Comparison of ENCODE assay signal across 8 mouse cellular contexts in genomic region chr11:111066299-111066691, GRCm38 (mm10). TPM values are rescaled to one million over a fixed set of nuclear protein-coding genes. Genes with fewer than 3 reads are reported as not detected.
DNase-seq lines count a peak whose midpoint lies in the region; ATAC-seq and TF ChIP-seq lines count a peak whose summit lies in the region.

No protein-coding gene starts in this region.

- DNase-seq in layer of hippocampus, adult 9-11 months, result peak; percentile 67
- DNase-seq in layer of hippocampus, postnatal 36 days, result no peak
- DNase-seq in embryonic facial prominence, embryonic 14.5 days (ENCODE audit: low spot score), result peak; percentile 67
- DNase-seq in liver, postnatal 0 days, result peak; percentile 15
- no peak for DNase-seq in urinary bladder, postnatal 14 days (ENCODE audit: low spot score)
- DNase-seq in cerebellum, postnatal 4 days (ENCODE audit: low spot score in 2 of 2), result no peak

- 2% methylated on average over 9 of the region's 9 CpGs for WGBS in embryonic facial prominence, embryonic 14.5 days
- WGBS in heart, embryonic 16.5 days, result 0% methylated on average over 9 of the region's 9 CpGs
- WGBS in liver, postnatal 0 days (ENCODE audit: insufficient replicate concordance), result 2% methylated on average over 9 of the region's 9 CpGs
- under 1% methylated on average over 9 of the region's 9 CpGs for WGBS in small intestine, adult 2 months

- peak overlapping the region; percentile 25; the same call in 1 of the 2 replicates for H3K27ac ChIP-seq in embryonic facial prominence, embryonic 14.5 days (replicated peaks; ENCODE audit: low read depth, low read length)
- peak overlapping the region; percentile 91 for H3K27ac ChIP-seq in heart, embryonic 16.5 days (ENCODE audit: low read length)
- 0 out of 2 replicates have a peak overlapping the region, but pooled peaks have one; percentile 23 for H3K27ac ChIP-seq in liver, postnatal 0 days (ENCODE audit: low read depth)
- H3K27ac ChIP-seq in small intestine, adult 2 months (ENCODE audit: insufficient read depth, low read depth, low read length), result peak overlapping the region; percentile 67

- no peak for TF ChIP-seq CTCF in liver, postnatal 0 days (IDR thresholded peaks at IDR 0.05; ENCODE audit: low read depth)
- TF ChIP-seq CTCF in small intestine, adult 2 months (IDR thresholded peaks at IDR 0.05; ENCODE audit: extremely low read depth, insufficient read length, insufficient replicate concordance, low read depth, low read length), result no peak

- H3K4me2 ChIP-seq in embryonic facial prominence, embryonic 14.5 days (ENCODE audit: low read depth, low read length), result peak overlapping the region; percentile 88
- peak overlapping the region; percentile 95 for H3K4me2 ChIP-seq in heart, embryonic 16.5 days (ENCODE audit: low read depth, low read length)
- H3K4me2 ChIP-seq in liver, postnatal 0 days (ENCODE audit: low read depth, low read length), result peak overlapping the region; percentile 93

- no peak for TF ChIP-seq POLR2A in small intestine, adult 2 months (IDR thresholded peaks at IDR 0.05; ENCODE audit: low read depth, low read length)

- 0 out of 2 replicates have a peak, but pooled peaks cover 3% of the 10 kb centered on the region for H3K4me1 ChIP-seq in embryonic facial prominence, embryonic 14.5 days (ENCODE audit: control insufficient read depth, insufficient read depth, low read length)
- H3K4me1 ChIP-seq in heart, embryonic 16.5 days (ENCODE audit: control insufficient read depth, insufficient read depth, low read length), result peaks cover 21% of the 10 kb centered on the region
- peaks cover 6% of the 10 kb centered on the region; the same call in 1 of the 2 replicates for H3K4me1 ChIP-seq in liver, postnatal 0 days (ENCODE audit: insufficient read depth)
- H3K4me1 ChIP-seq in small intestine, adult 2 months (ENCODE audit: control insufficient read depth, insufficient read depth, insufficient read length, low read length), result peaks cover 5% of the 10 kb centered on the region; the same call in 1 of the 2 replicates

- ATAC-seq in embryonic facial prominence, embryonic 14.5 days (ENCODE audit: low read depth), result peak; percentile 45
- peak; percentile 53 for ATAC-seq in heart, embryonic 16.5 days (replicated peaks; ENCODE audit: extremely low read depth, insufficient read depth, low FRiP score)
- ATAC-seq in liver, postnatal 0 days, result peak; percentile 42

- no peaks in the 10 kb centered on the region for H3K9me3 ChIP-seq in embryonic facial prominence, embryonic 14.5 days (ENCODE audit: control insufficient read depth, low read length)
- no peaks in the 10 kb centered on the region for H3K9me3 ChIP-seq in heart, embryonic 16.5 days (replicated peaks; ENCODE audit: control insufficient read depth, low read length)
- no peaks in the 10 kb centered on the region for H3K9me3 ChIP-seq in liver, postnatal 0 days (ENCODE audit: low read length)

- peak overlapping the region; percentile 55 for H3K4me3 ChIP-seq in embryonic facial prominence, embryonic 14.5 days (ENCODE audit: low read depth, low read length)
- H3K4me3 ChIP-seq in heart, embryonic 16.5 days (ENCODE audit: low read length), result peak overlapping the region; percentile 75
- peak overlapping the region; percentile 55 for H3K4me3 ChIP-seq in liver, postnatal 0 days (ENCODE audit: low read depth, low read length)
- peak overlapping the region; percentile 72 for H3K4me3 ChIP-seq in small intestine, adult 2 months (ENCODE audit: low read depth, low read length)

- no peak for TF ChIP-seq EP300 in liver, postnatal 0 days (IDR thresholded peaks at IDR 0.05; ENCODE audit: low read depth)

- H3K27me3 ChIP-seq in embryonic facial prominence, embryonic 14.5 days (replicated peaks; ENCODE audit: control insufficient read depth, insufficient read depth, low read length), result no peaks in the 10 kb centered on the region
- H3K27me3 ChIP-seq in heart, embryonic 16.5 days (ENCODE audit: control insufficient read depth, insufficient read depth, low read length), result no peaks in the 10 kb centered on the region
- peaks cover 16% of the 10 kb centered on the region for H3K27me3 ChIP-seq in liver, postnatal 0 days (ENCODE audit: insufficient read depth, low read length)
- no peaks in the 10 kb centered on the region for H3K27me3 ChIP-seq in small intestine, adult 2 months (ENCODE audit: control insufficient read depth, insufficient read depth, low read length)

- peak overlapping the region; percentile 47 for H3K9ac ChIP-seq in embryonic facial prominence, embryonic 14.5 days (ENCODE audit: low read depth, low read length)
- H3K9ac ChIP-seq in heart, embryonic 16.5 days (ENCODE audit: low read length), result peak overlapping the region; percentile 89
- H3K9ac ChIP-seq in liver, postnatal 0 days (replicated peaks), result no peak overlapping the region

- no peaks in the 10 kb centered on the region for H3K36me3 ChIP-seq in embryonic facial prominence, embryonic 14.5 days (ENCODE audit: control insufficient read depth, insufficient read depth, low read length)
- H3K36me3 ChIP-seq in heart, embryonic 16.5 days (ENCODE audit: control insufficient read depth, insufficient read depth), result no peaks in the 10 kb centered on the region
- no peaks in the 10 kb centered on the region for H3K36me3 ChIP-seq in liver, postnatal 0 days (replicated peaks; ENCODE audit: insufficient read depth, low read length)
- H3K36me3 ChIP-seq in small intestine, adult 2 months (ENCODE audit: control insufficient read depth, insufficient read depth, low read length), result no peaks in the 10 kb centered on the region

RNA-seq across cellular contexts. Expression of gene Kcnj2, which starts 0.3 kb away (rescaled TPM):
- total RNA-seq in layer of hippocampus, postnatal 36 days (2021), result 1 to 10 TPM; 6.9 to 7.9 TPM
- polyA plus RNA-seq in embryonic facial prominence, embryonic 14.5 days (2014; fragmentation: Nextera tagmentation; extraction: Ambion mirVana), result 1.2 and 1.4 TPM in 2 replicates
- polyA plus RNA-seq in heart, embryonic 16.5 days (2015; fragmentation: Nextera tagmentation; extraction: Ambion mirVana), result 6.0 and 6.9 TPM in 2 replicates
- polyA plus RNA-seq in liver, postnatal 0 days (2015; fragmentation: Nextera tagmentation; extraction: Ambion mirVana), result 0.13 and 0.31 TPM in 2 replicates
- 0.36 and 0.47 TPM in 2 replicates for polyA plus RNA-seq in small intestine, adult 2 months (2012; rRNA removed)

Comparison
In these comparisons a context has a peak if more than half of its experiments do, and no peak if none do; other contexts are left out.
1. DNase-seq: peak in layer of hippocampus, adult 9-11 months (single experiment), embryonic facial prominence, embryonic 14.5 days (single experiment) and liver, postnatal 0 days (single experiment); none in layer of hippocampus, postnatal 36 days (0 of 2), urinary bladder, postnatal 14 days (single experiment) and cerebellum, postnatal 4 days (0 of 2).
2. H3K27ac ChIP-seq: peak in every context shown above with its lines; median percentile 91 in heart, embryonic 16.5 days; 67 in small intestine, adult 2 months; 25 in embryonic facial prominence, embryonic 14.5 days; 23 in liver, postnatal 0 days.
3. Peak in every context shown above with its lines, with median percentiles within 50 percentile points of each other: ATAC-seq, H3K4me2 ChIP-seq and H3K4me3 ChIP-seq.